ENCODE assay signal across 28 mouse cellular contexts in the genomic region with DNA sequence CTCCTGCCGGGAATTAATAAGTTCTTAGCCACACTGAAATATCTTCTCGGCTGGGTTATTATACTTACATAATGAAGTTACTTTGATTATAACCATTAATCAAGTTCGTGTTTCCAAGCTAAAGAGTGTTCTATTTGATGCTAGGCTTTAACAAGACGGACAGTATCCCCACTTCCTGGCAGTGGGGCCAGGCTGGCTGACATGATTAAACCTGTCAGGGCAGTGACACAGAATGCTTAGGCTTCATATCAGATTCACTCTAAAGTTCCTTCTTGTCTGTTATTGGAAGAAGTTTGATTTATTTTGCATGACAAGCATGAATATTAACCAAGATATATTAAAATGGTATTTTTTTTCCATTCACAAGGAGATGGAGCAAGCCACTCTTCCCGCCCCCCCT.
DNase-seq lines count a peak whose midpoint lies in the region; ATAC-seq and TF ChIP-seq lines count a peak whose summit lies in the region.
"Had no signal": no experiment of that assay in that cellular context is flagged by ENCODE, and none has a peak within 500 bp of the region (broad histone marks: within the 10 kb centered on the region; RNA-seq: fewer than 3 reads in every experiment).

No protein-coding gene starts in this region.

- 42% methylated on average over 5 of the region's 5 CpGs for WGBS in hindbrain, postnatal 0 days
- 62% methylated on average over 5 of the region's 5 CpGs for WGBS in hindbrain, embryonic 12.5 days
- WGBS in midbrain, embryonic 15.5 days, result 36% methylated on average over 5 of the region's 5 CpGs

- H3K4me3 ChIP-seq in hindbrain, postnatal 0 days (ENCODE audit: low read length), result no peak overlapping the region
- no peak overlapping the region for H3K4me3 ChIP-seq in hindbrain, embryonic 12.5 days
- no peak overlapping the region for H3K4me3 ChIP-seq in midbrain, embryonic 15.5 days
- H3K4me3 ChIP-seq: embryonic facial prominence, embryonic 12.5 days; forebrain, embryonic 10.5 days; heart, embryonic 15.5 days; limb, embryonic 10.5 days; limb, embryonic 15.5 days; liver, embryonic 13.5 days; megakaryocyte, embryonic 14.5 days; stomach, embryonic 15.5 days had no signal

- no peaks in the 10 kb centered on the region for H3K36me3 ChIP-seq in hindbrain, postnatal 0 days (ENCODE audit: insufficient read depth, low read length)
- no peaks in the 10 kb centered on the region for H3K36me3 ChIP-seq in hindbrain, embryonic 12.5 days
- H3K36me3 ChIP-seq in midbrain, embryonic 15.5 days (replicated peaks), result no peaks in the 10 kb centered on the region
- H3K36me3 ChIP-seq: embryonic facial prominence, embryonic 12.5 days; forebrain, embryonic 10.5 days; heart, embryonic 15.5 days; limb, embryonic 10.5 days; limb, embryonic 15.5 days; liver, embryonic 13.5 days; stomach, embryonic 15.5 days had no signal

- TF ChIP-seq POLR2A in brain, embryonic 14.5 days (IDR thresholded peaks at IDR 0.05; ENCODE audit: borderline replicate concordance, extremely low read depth, insufficient read depth, insufficient read length, poor library complexity, severe bottlenecking), result no peak

- no peak overlapping the region for H3K9ac ChIP-seq in hindbrain, postnatal 0 days (replicated peaks; ENCODE audit: low read length)
- H3K9ac ChIP-seq in hindbrain, embryonic 12.5 days, result no peak overlapping the region
- H3K9ac ChIP-seq in midbrain, embryonic 15.5 days, result no peak overlapping the region
- H3K9ac ChIP-seq: embryonic facial prominence, embryonic 12.5 days; forebrain, postnatal 0 days; heart, embryonic 15.5 days; limb, embryonic 15.5 days; liver, embryonic 13.5 days; stomach, embryonic 15.5 days had no signal

- H3K9me3 ChIP-seq in hindbrain, postnatal 0 days (ENCODE audit: low read length), result no peaks in the 10 kb centered on the region
- no peaks in the 10 kb centered on the region for H3K9me3 ChIP-seq in hindbrain, embryonic 12.5 days (replicated peaks)
- H3K9me3 ChIP-seq in midbrain, embryonic 15.5 days, result no peaks in the 10 kb centered on the region
- H3K9me3 ChIP-seq: embryonic facial prominence, embryonic 12.5 days; forebrain, embryonic 10.5 days; heart, embryonic 15.5 days; limb, embryonic 10.5 days; limb, embryonic 15.5 days; liver, embryonic 13.5 days; megakaryocyte, embryonic 14.5 days; stomach, embryonic 15.5 days had no signal

- no peak for ATAC-seq in hindbrain, postnatal 0 days
- no peak for ATAC-seq in hindbrain, embryonic 12.5 days (ENCODE audit: low FRiP score)
- ATAC-seq in midbrain, embryonic 15.5 days (replicated peaks), result no peak
- ATAC-seq: intestine, postnatal 0 days; lung, postnatal 0 days had no signal

- 0 out of 2 replicates have a peak overlapping the region, but pooled peaks have one; percentile 66 for H3K27ac ChIP-seq in hindbrain, postnatal 0 days
- no peak overlapping the region for H3K27ac ChIP-seq in hindbrain, embryonic 12.5 days
- H3K27ac ChIP-seq in midbrain, embryonic 15.5 days, result peak overlapping the region; percentile 80
- H3K27ac ChIP-seq: embryonic facial prominence, embryonic 12.5 days; forebrain, embryonic 10.5 days; heart, embryonic 15.5 days; limb, embryonic 10.5 days; limb, embryonic 15.5 days; liver, embryonic 13.5 days; stomach, embryonic 15.5 days had no signal

- DNase-seq in hindbrain, postnatal 0 days (ENCODE audit: low spot score), result no peak
- peak; percentile 23 for DNase-seq in brain, embryonic 14.5 days (ENCODE audit: low read depth)
- peak; percentile 68 for DNase-seq in retina, postnatal 1 day
- DNase-seq in MN1 (ENCODE audit: low spot score), result no peak
- DNase-seq: adrenal gland, adult 8-10 months; B cell, adult 2 months; cerebellum, adult 11 months; cerebellum, adult 9-10 months; cerebellum, postnatal 36 days; kidney, adult 9 months; kidney, postnatal 14 days; layer of hippocampus, adult 9-11 months; liver, embryonic 13.5 days; lung, adult 18-20 months; lung, postnatal 4 days; right cerebral cortex, postnatal 14 days had no signal

- H3K4me1 ChIP-seq in hindbrain, postnatal 0 days (ENCODE audit: insufficient read depth, low read length), result peaks cover 21% of the 10 kb centered on the region
- H3K4me1 ChIP-seq in hindbrain, embryonic 12.5 days, result peaks cover 14% of the 10 kb centered on the region
- peaks cover 54% of the 10 kb centered on the region for H3K4me1 ChIP-seq in midbrain, embryonic 15.5 days
- H3K4me1 ChIP-seq: embryonic facial prominence, embryonic 12.5 days; heart, embryonic 15.5 days; limb, embryonic 15.5 days; liver, embryonic 13.5 days; megakaryocyte, embryonic 14.5 days; stomach, embryonic 15.5 days had no signal

- TF ChIP-seq CTCF in hindbrain, postnatal 0 days (IDR thresholded peaks at IDR 0.05; ENCODE audit: low read depth), result no peak
- TF ChIP-seq CTCF in brain, embryonic 14.5 days (IDR thresholded peaks at IDR 0.05; ENCODE audit: borderline replicate concordance, extremely low read depth, insufficient read depth, insufficient read length), result no peak

- H3K4me2 ChIP-seq in hindbrain, postnatal 0 days (ENCODE audit: low read depth, low read length), result no peak overlapping the region
- H3K4me2 ChIP-seq in hindbrain, embryonic 12.5 days (replicated peaks), result no peak overlapping the region
- H3K4me2 ChIP-seq in midbrain, embryonic 15.5 days, result no peak overlapping the region
- H3K4me2 ChIP-seq: embryonic facial prominence, embryonic 12.5 days; heart, embryonic 15.5 days; limb, embryonic 15.5 days; liver, embryonic 13.5 days; stomach, embryonic 15.5 days had no signal

- no peaks in the 10 kb centered on the region for H3K27me3 ChIP-seq in hindbrain, postnatal 0 days (ENCODE audit: insufficient read depth, low read length)
- H3K27me3 ChIP-seq in hindbrain, embryonic 12.5 days, result no peaks in the 10 kb centered on the region
- H3K27me3 ChIP-seq in midbrain, embryonic 15.5 days (replicated peaks), result no peaks in the 10 kb centered on the region
- H3K27me3 ChIP-seq: embryonic facial prominence, embryonic 12.5 days; heart, embryonic 15.5 days; limb, embryonic 15.5 days; liver, embryonic 13.5 days; megakaryocyte, embryonic 14.5 days; stomach, embryonic 15.5 days had no signal

Comparison
In these comparisons a context has a peak if more than half of its experiments do, and no peak if none do; other contexts are left out.
1. DNase-seq: peak in brain, embryonic 14.5 days (single experiment) and retina, postnatal 1 day (single experiment); none in hindbrain, postnatal 0 days (single experiment) and MN1 (single experiment).